Mouse (Mus musculus) c-Kit-positive CD71-positive TER-119-positive erythroid progenitor cells, embryonic 14.5 days (primary cell): Measurements from ENCODE around the gene Cldn6.

Source experiments
- DNase-seq: peaks from one replicate; pipeline ENCODE4 v3.0.0-alpha.2; 2013; ENCODE audit warnings: low spot score

Gene Cldn6

GRCm38 (mm10) chr17:23679127-23679835 is at the start of gene Cldn6:
TSS of gene Cldn6 (plus strand) at chr17:23679249.
- DNase-seq = no peak

- peak; percentile 31 for DNase-seq
Observed at GRCm38 (mm10) chr17:23630195-23631020, 48.6 kb upstream of the Cldn6 start.

GRCm38 (mm10) chr17:23631241-23631640 is 47.8 kb upstream of the Cldn6 start:
- no peak for DNase-seq

GRCm38 (mm10) chr17:23644613-23645495 is 34.2 kb upstream of the Cldn6 start, which contains the start of gene Mmp25:
TSS of gene Mmp25 (minus strand) at chr17:23645277.
- no peak for DNase-seq

GRCm38 (mm10) chr17:23645894-23646293 is 33.2 kb upstream of the Cldn6 start:
- no peak for DNase-seq

GRCm38 (mm10) chr17:23651363-23651762 is 27.7 kb upstream of the Cldn6 start:
- no peak for DNase-seq

GRCm38 (mm10) chr17:23653324-23653723 is 25.7 kb upstream of the Cldn6 start:
- DNase-seq = no peak

GRCm38 (mm10) chr17:23654001-23654400 is 25.0 kb upstream of the Cldn6 start:
- DNase-seq = no peak

- no peak for DNase-seq
Observed at GRCm38 (mm10) chr17:23654410-23654809, 24.6 kb upstream of the Cldn6 start.

GRCm38 (mm10) chr17:23658450-23658849 is 20.6 kb upstream of the Cldn6 start:
- DNase-seq = no peak

- DNase-seq = no peak
Observed at GRCm38 (mm10) chr17:23660117-23660875, 18.8 kb upstream of the Cldn6 start, which contains the start of gene Bicdl2. TSS of gene Bicdl2 (plus strand) at chr17:23660506.

- no peak for DNase-seq
Observed at GRCm38 (mm10) chr17:23660876-23661200, 18.2 kb upstream of the Cldn6 start.

- no peak for DNase-seq
Observed at GRCm38 (mm10) chr17:23661526-23661925, 17.5 kb upstream of the Cldn6 start.

GRCm38 (mm10) chr17:23664556-23665021 is 14.5 kb upstream of the Cldn6 start:
- DNase-seq = no peak

- DNase-seq = no peak
Observed at GRCm38 (mm10) chr17:23665511-23665910, 13.5 kb upstream of the Cldn6 start.

GRCm38 (mm10) chr17:23670516-23671074 is 8.5 kb upstream of the Cldn6 start:
- DNase-seq = no peak

- DNase-seq = no peak
Observed at GRCm38 (mm10) chr17:23671519-23671918, 7.5 kb upstream of the Cldn6 start.

GRCm38 (mm10) chr17:23672761-23673160 is 6.3 kb upstream of the Cldn6 start:
- no peak for DNase-seq

GRCm38 (mm10) chr17:23673424-23674073 is 5.5 kb upstream of the Cldn6 start, which contains the start of the genes Hcfc1r1 and Thoc6:
TSS of gene Hcfc1r1 (plus strand) at chr17:23673596.
TSS of gene Thoc6 (minus strand) at chr17:23673882.
- DNase-seq = peak; percentile 92

GRCm38 (mm10) chr17:23674271-23674952 is 4.6 kb upstream of the Cldn6 start:
- no peak for DNase-seq
